Mouse (Mus musculus) heart, embryonic 14.5 days (tissue): ENCODE results near the gene Olfr319. TPM values are rescaled to one million over a fixed set of nuclear protein-coding genes. Genes with fewer than 3 reads are reported as not detected.
"Not testable (repeated sequence)": the region's sequence is repeated elsewhere in the genome, so short reads cannot be mapped to it uniquely, and the experiment has no call there.

Experiments used
- ATAC-seq: fragments of 200-750 bp; cut with Nextera tagmentation; 2 replicates; pipeline ENCODE4 v1.8.0; 2017; ENCODE audit warnings: low read depth, moderate TSS enrichment; ENCODE audit not compliant: insufficient number of reproducible peaks, insufficient read depth, low FRiP score
- H3K27ac ChIP-seq, 2 experiments: fragments of 200-500 bp in 1 of 2; fragments of 300-500 bp in 1 of 2; sonication (generic) in 1 of 2; replicated peaks in 1 of 2; 2 replicates each; pipeline ENCODE4 v1.5.1; 2012 to 2014; ENCODE audit warnings: low read depth in 2 of 2, low read length in 2 of 2, control low read depth in 1 of 2, mild to moderate bottlenecking in 1 of 2, mixed read lengths in 1 of 2; ENCODE audit not compliant: control insufficient read depth in 1 of 2, insufficient read depth in 1 of 2
- H3K27me3 ChIP-seq: fragments of 300-500 bp; sonication (generic); 2 replicates; pipeline ENCODE4 v1.6.1; 2014; ENCODE audit warnings: mild to moderate bottlenecking, low read length, control low read depth; ENCODE audit not compliant: control insufficient read depth, insufficient read depth
- H3K36me3 ChIP-seq: fragments of 300-500 bp; sonication (generic); 2 replicates; pipeline ENCODE4 v1.6.1; 2014; ENCODE audit warnings: mild to moderate bottlenecking, control low read depth, low read length, mixed read lengths; ENCODE audit not compliant: control insufficient read depth, insufficient read depth
- H3K4me1 ChIP-seq, 2 experiments: fragments of 200-500 bp in 1 of 2; fragments of 300-500 bp in 1 of 2; sonication (generic) in 1 of 2; 2 replicates each; pipeline ENCODE4 v1.6.1; 2012 to 2014; ENCODE audit warnings: low read length in 2 of 2, control low read depth in 1 of 2, mixed read lengths in 1 of 2; ENCODE audit not compliant: control insufficient read depth in 2 of 2, insufficient read depth in 2 of 2
- H3K4me2 ChIP-seq: fragments of 300-500 bp; sonication (generic); 2 replicates; pipeline ENCODE4 v1.6.1; 2014; ENCODE audit warnings: mild to moderate bottlenecking, low read length
- H3K4me3 ChIP-seq, 2 experiments: fragments of 200-500 bp in 1 of 2; fragments of 300-500 bp in 1 of 2; sonication (generic) in 1 of 2; 2 replicates each; pipeline ENCODE4 v1.5.1; 2012 to 2014; ENCODE audit warnings: low read length in 2 of 2, mild to moderate bottlenecking in 2 of 2, control low read depth in 1 of 2, low read depth in 1 of 2, moderate library complexity in 1 of 2; ENCODE audit not compliant: control insufficient read depth in 1 of 2, insufficient read depth in 1 of 2
- H3K9ac ChIP-seq: fragments of 300-500 bp; sonication (generic); 2 replicates; pipeline ENCODE4 v1.6.1; 2014; ENCODE audit warnings: mild to moderate bottlenecking, low read length
- H3K9me3 ChIP-seq: fragments of 300-500 bp; sonication (generic); 2 replicates; pipeline ENCODE4 v1.6.1; 2016; ENCODE audit warnings: low read length, control low read depth; ENCODE audit not compliant: control insufficient read depth
- WGBS: fragments of 180-500 bp; shearing (Covaris S2); extraction: QIAGEN DNeasy Blood & Tissue Kit; methylation state at CpG from one replicate; pipeline ENCODE4 v1.1.7; 2014; 5-methylcytosine and 5-hydroxymethylcytosine counted together
- polyA plus RNA-seq: library from polyadenylated mRNA; unstranded; fragments of >200 nt; fragmentation: Nextera tagmentation; extraction: Ambion mirVana; gene quantifications from 2 replicates; pipeline ENCODE4 v1.2.1, GENCODE M21; 2014

The Olfr319 gene
- not detected in 2 replicates for polyA plus RNA-seq

DNA sequence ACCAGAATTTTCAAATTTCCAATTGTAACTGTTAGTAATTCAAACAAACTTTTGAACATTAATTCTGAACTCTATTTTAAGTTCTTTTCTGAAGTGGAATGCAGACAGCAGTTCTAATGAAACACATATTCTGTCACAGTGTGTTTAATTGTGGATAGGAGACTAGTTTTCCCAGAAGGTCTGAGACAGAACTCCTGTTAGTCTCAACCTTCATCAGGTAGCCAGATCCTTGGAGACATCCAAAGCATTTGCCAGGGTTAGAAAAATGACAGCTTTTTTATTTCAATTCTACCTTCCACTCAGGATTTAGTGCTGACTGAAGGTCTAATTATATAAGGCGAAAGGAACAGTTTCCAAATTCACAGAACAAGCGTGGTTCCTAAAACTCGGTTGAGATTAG is at the start of gene Olfr319:
Gene Olfr319 (plus strand): TSS at position 301 of the 400 bp plus-strand sequence.
- no peak for ATAC-seq
- 72% methylated on average over 3 of the region's 3 CpGs for WGBS
- Histone ChIP-seq H3K9me3 (0 out of 2 replicates have a peak, but pooled peaks cover 8% of the 10 kb centered on the region), H3K27me3 (no peaks in the 10 kb centered on the region), H3K4me1 (no peaks in the 10 kb centered on the region), H3K4me2 (no peak within 1 kb of the TSS), H3K27ac (no peak within 1 kb of the TSS), H3K4me3 (no peak within 1 kb of the TSS), H3K9ac (no peak within 1 kb of the TSS), H3K36me3 (no peaks in the 10 kb centered on the region)

DNA sequence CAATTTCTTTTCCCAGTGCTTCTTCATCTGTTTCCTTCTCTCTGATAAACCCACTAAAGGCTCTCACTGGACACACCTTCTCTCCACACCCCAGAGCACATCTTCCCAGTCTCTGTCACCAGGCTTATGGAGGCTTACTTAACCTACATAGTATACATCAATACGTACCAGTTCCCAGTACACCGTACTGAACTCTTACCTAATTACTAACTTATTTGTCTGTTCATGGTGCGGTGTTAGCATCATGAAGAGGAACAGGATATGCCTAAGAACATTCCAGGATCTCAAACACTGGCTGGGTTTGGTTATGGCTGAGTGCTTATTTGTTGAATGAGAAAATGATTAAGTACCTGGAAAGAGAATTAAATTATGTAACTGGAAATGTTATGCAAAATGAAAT is 43.8 kb upstream of the Olfr319 start:
- Histone ChIP-seq H3K9me3 (no peaks in the 10 kb centered on the region), H3K27me3 (no peaks in the 10 kb centered on the region), H3K4me3 (no peak overlapping the region), H3K4me1 (no peaks in the 10 kb centered on the region), H3K4me2 (no peak overlapping the region), H3K27ac (no peak overlapping the region), H3K36me3 (no peaks in the 10 kb centered on the region), H3K9ac (no peak overlapping the region)
- WGBS: 87% methylated on average over 3 of the region's 3 CpGs
- ATAC-seq: no peak

DNA sequence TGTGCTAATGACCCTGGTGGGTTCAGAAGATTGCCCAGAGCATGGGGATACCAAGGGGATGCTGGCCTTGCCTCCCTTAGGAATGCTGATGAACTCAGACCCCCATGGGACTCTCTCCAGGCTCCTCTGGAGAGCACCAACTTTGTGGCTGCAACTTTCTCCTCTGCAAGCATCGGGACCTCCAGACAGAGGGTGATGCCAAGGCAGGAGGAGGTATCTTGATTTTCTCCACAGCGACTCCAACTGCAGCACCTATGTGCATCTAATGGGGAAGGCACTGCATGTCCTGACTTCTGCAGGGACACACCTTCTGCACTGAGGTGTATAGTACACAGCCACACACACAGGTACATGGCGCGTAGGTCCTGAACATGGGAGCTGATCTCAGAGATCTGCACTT is 40.4 kb upstream of the Olfr319 start, which contains the start of gene Olfr322:
Gene Olfr322 (plus strand): TSS at position 187 of the 400 bp plus-strand sequence.
- Histone ChIP-seq H3K4me1 (no peaks in the 10 kb centered on the region), H3K27ac (no peak within 1 kb of the TSS), H3K9me3 (no peaks in the 10 kb centered on the region), H3K4me3 (no peak within 1 kb of the TSS), H3K9ac (no peak within 1 kb of the TSS), H3K36me3 (no peaks in the 10 kb centered on the region), H3K27me3 (no peaks in the 10 kb centered on the region), H3K4me2 (no peak within 1 kb of the TSS)
- no peak for ATAC-seq
- WGBS: 82% methylated on average over 4 of the region's 4 CpGs

DNA sequence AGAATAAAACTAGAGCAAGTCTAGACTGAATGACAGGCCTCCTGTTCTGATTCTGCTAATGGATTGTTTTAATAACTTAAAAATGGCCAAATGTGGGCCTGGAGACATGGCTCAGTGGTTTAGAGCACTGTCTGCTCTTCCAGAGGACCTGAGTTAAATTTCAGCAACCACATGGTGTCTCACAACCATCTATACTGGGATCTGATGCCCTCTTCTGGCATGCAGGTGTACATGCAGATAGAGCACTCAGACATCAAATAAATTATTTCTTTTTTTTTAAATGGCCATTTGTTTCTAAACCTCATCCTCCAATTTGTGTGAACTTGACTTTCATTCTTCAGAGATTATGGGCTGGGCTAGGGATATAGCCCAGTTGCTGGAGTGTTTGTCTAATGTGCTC is 29.7 kb upstream of the Olfr319 start:
- Histone ChIP-seq H3K4me3 (no peak overlapping the region), H3K9ac (no peak overlapping the region), H3K27me3 (no peaks in the 10 kb centered on the region), H3K9me3 (no peaks in the 10 kb centered on the region), H3K27ac (no peak overlapping the region), H3K36me3 (no peaks in the 10 kb centered on the region), H3K4me1 (no peaks in the 10 kb centered on the region), H3K4me2 (no peak overlapping the region)
- no peak for ATAC-seq

DNA sequence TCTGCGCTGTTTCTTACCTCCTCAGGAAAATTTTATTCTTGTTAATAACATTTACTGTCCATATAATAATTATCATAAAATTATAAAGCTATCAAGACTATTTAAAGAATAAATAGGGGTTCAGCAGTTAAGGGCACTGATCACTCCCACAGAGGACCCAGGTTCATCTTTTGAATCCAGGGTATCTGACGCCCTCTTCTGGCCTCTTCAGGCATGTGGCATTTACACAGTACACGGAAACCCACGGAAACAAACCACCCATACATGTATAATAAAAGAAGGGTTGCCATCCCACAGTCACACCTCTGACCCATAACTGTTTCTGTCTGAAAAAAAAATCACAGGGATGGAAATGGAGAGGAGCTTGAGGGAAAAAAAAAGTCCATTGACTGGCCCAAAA is 27.1 kb upstream of the Olfr319 start:
- 54% methylated on average over 4 of the region's 4 CpGs for WGBS
- no peaks in the 10 kb centered on the region for H3K9me3 ChIP-seq
- no peaks in the 10 kb centered on the region for H3K36me3 ChIP-seq
- no peak overlapping the region for H3K9ac ChIP-seq
- H3K4me1 ChIP-seq: no peaks in the 10 kb centered on the region
- no peak overlapping the region for H3K4me2 ChIP-seq
- no peak for ATAC-seq
- H3K4me3 ChIP-seq: no peak overlapping the region
- H3K27ac ChIP-seq: no peak overlapping the region
- no peaks in the 10 kb centered on the region for H3K27me3 ChIP-seq

DNA sequence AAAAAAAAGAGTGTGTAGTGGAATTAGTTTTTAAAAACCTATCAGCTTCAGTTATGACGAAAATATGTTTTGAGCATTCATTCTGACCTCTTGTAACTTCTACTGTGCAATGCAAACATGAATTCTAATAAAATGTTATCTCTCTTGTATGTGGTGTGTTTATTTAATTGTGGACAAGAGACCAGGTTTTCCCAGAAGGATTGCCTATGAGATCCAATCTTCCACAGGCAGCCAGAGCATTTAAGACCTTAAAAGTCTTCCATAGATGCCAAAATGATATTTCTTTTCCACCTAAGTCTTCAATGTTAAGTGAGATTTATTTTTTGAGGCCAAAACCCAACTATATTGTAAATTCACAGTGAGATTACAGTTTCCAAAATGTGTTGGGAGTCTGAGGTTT is 18.2 kb upstream of the Olfr319 start, which contains the start of gene Olfr320:
Gene Olfr320 (plus strand): TSS at position 301 of the 400 bp plus-strand sequence.
- 67% methylated on average over 1 of the region's 1 CpGs for WGBS
- H3K9me3 ChIP-seq: no peaks in the 10 kb centered on the region
- ATAC-seq: no peak
- H3K27ac ChIP-seq: no peak within 1 kb of the TSS
- H3K9ac ChIP-seq: no peak within 1 kb of the TSS
- no peak within 1 kb of the TSS for H3K4me2 ChIP-seq
- no peaks in the 10 kb centered on the region for H3K36me3 ChIP-seq
- no peaks in the 10 kb centered on the region for H3K4me1 ChIP-seq
- no peak within 1 kb of the TSS for H3K4me3 ChIP-seq
- H3K27me3 ChIP-seq: no peaks in the 10 kb centered on the region

DNA sequence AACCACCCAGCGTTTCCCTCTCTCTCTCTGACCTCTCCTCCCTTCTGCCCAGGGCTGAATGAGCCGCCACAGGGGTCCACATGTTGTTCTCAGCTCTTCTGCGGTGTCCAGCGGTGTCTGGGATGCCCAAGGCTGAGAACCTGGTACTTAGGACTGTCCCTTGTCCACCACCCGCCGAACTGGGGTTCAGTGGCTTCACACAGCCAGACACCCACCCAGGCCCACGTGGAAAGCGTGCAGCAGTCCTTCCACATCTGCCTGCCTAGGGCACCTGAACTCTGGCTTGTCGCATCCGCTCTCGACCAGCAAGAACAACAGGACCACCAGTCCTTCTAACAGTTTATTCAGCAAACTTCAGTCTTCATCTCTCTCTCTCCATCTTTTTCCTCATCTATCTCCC is 10.1 kb downstream of the Olfr319 start:
- H3K27me3 ChIP-seq: no peaks in the 10 kb centered on the region
- WGBS: 71% methylated on average over 11 of the region's 11 CpGs
- H3K36me3 ChIP-seq: no peaks in the 10 kb centered on the region
- H3K4me1 ChIP-seq: no peaks in the 10 kb centered on the region
- ATAC-seq: no peak
- no peak overlapping the region for H3K4me2 ChIP-seq
- H3K9me3 ChIP-seq: no peaks in the 10 kb centered on the region
- no peak overlapping the region for H3K27ac ChIP-seq
- no peak overlapping the region for H3K4me3 ChIP-seq
- no peak overlapping the region for H3K9ac ChIP-seq

DNA sequence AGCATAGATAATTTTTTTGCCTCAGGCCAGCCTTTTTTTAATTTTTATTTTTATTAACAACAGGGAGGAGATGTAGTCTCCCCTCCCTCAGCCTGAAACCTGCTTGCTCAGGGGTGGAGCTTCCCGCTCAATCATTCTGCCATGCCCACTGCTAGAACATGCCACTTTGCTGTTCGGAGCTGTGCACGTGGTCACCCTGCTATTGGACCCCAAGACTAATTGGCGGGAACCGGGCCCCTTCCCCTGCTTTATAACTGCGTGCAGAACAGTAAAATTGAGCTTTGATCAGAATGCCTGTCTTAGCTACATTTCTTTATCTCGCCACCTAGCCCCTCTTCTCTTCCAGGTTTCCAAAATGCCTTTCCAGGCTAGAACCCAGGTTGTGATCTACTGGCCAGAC is 18.8 kb downstream of the Olfr319 start:
- H3K4me3 ChIP-seq, H3K4me2 ChIP-seq, ATAC-seq, H3K27me3 ChIP-seq, H3K9ac ChIP-seq, H3K9me3 ChIP-seq, H3K36me3 ChIP-seq, H3K4me1 ChIP-seq, H3K27ac ChIP-seq: not testable (repeated sequence)
- WGBS: 92% methylated on average over 6 of the region's 7 CpGs
